Mouse (Mus musculus) embryonic facial prominence, embryonic 14.5 days (tissue): ENCODE results near the gene Them7. TPM values are rescaled to one million over a fixed set of nuclear protein-coding genes. Genes with fewer than 3 reads are reported as not detected.

ENCODE experiments used
- ATAC-seq: fragments of 200-750 bp; cut with Nextera tagmentation; 2 replicates; pipeline ENCODE4 v1.8.0; 2017; ENCODE audit warnings: low read depth, moderate number of reproducible peaks, moderate TSS enrichment
- DNase-seq: peaks from one replicate; pipeline ENCODE4 v3.0.0-alpha.2; 2015; ENCODE audit warnings: low spot score
- H3K27ac ChIP-seq: fragments of 300-500 bp; sonication (generic); replicated peaks from 2 replicates; pipeline ENCODE4 v1.5.1; 2014; ENCODE audit warnings: low read depth, mild to moderate bottlenecking, low read length, moderate library complexity
- H3K27me3 ChIP-seq: fragments of 300-500 bp; sonication (generic); replicated peaks from 2 replicates; pipeline ENCODE4 v1.6.1; 2014; ENCODE audit warnings: low read length; ENCODE audit not compliant: control insufficient read depth, insufficient read depth
- H3K36me3 ChIP-seq: fragments of 300-500 bp; sonication (generic); 2 replicates; pipeline ENCODE4 v1.6.1; 2014; ENCODE audit warnings: low read length, mixed read lengths; ENCODE audit not compliant: control insufficient read depth, insufficient read depth
- H3K4me1 ChIP-seq: fragments of 300-500 bp; sonication (generic); 2 replicates; pipeline ENCODE4 v1.6.1; 2014; ENCODE audit warnings: antibody characterized with exemption, low read length; ENCODE audit not compliant: control insufficient read depth, insufficient read depth
- H3K4me2 ChIP-seq: fragments of 300-500 bp; sonication (generic); 2 replicates; pipeline ENCODE4 v1.6.1; 2014; ENCODE audit warnings: low read depth, mild to moderate bottlenecking, low read length, moderate library complexity, mixed read lengths
- H3K4me3 ChIP-seq: fragments of 300-500 bp; sonication (generic); 2 replicates; pipeline ENCODE4 v1.5.1; 2014; ENCODE audit warnings: low read depth, mild to moderate bottlenecking, low read length
- H3K9ac ChIP-seq: fragments of 300-500 bp; sonication (generic); 2 replicates; pipeline ENCODE4 v1.6.1; 2014; ENCODE audit warnings: low read depth, mild to moderate bottlenecking, low read length, moderate library complexity, mixed read lengths
- H3K9me3 ChIP-seq: fragments of 300-500 bp; sonication (generic); 2 replicates; pipeline ENCODE4 v1.6.1; 2016; ENCODE audit warnings: low read length; ENCODE audit not compliant: control insufficient read depth
- WGBS: fragments of 180-500 bp; shearing (Covaris S2); extraction: QIAGEN DNeasy Blood & Tissue Kit; methylation state at CpG from one replicate; pipeline ENCODE4 v1.1.7; 2014; 5-methylcytosine and 5-hydroxymethylcytosine counted together
- polyA plus RNA-seq: library from polyadenylated mRNA; unstranded; fragments of >200 nt; fragmentation: Nextera tagmentation; extraction: Ambion mirVana; gene quantifications from 2 replicates; pipeline ENCODE4 v1.2.1, GENCODE M21; 2014

Gene Them7
- polyA plus RNA-seq, 1 experiment from 2014 or later = 0.35 TPM

- H3K36me3 ChIP-seq = no peaks in the 10 kb centered on the region
- ATAC-seq (no peak), DNase-seq (no peak)
- no peaks in the 10 kb centered on the region for H3K9me3 ChIP-seq
- no peak overlapping the region for H3K9ac ChIP-seq
- H3K4me3 ChIP-seq = no peak overlapping the region
- H3K27ac ChIP-seq = no peak overlapping the region
- H3K4me2 ChIP-seq = no peak overlapping the region
- H3K27me3 ChIP-seq = no peaks in the 10 kb centered on the region
- no peaks in the 10 kb centered on the region for H3K4me1 ChIP-seq
- 93% methylated on average over 11 of the region's 11 CpGs for WGBS
Measured at GRCm38 (mm10) chr2:105261335-105261734, 37.2 kb downstream of the Them7 start.

DNA sequence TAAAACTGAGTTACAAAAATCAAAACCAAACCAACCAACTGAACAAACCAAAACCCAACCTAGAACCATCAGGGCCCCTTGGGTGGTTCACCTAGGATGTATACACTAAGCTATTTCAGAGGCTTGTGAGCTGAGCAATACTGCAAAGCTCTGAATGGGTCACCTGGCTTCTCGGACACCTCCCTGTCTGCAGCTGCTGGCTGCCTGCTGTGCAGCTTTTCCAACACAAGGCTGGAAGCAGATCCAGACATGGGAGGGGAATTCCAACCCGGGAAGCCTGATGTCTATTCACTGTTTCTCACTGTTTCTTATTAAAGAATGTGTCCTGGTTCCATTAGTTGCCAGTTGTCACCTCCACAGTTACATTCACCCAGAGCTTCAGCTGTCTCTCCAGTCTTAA is 39.1 kb downstream of the Them7 start:
- Histone ChIP-seq H3K4me1 (no peaks in the 10 kb centered on the region), H3K36me3 (no peaks in the 10 kb centered on the region), H3K4me3 (no peak overlapping the region), H3K9ac (no peak overlapping the region), H3K27me3 (no peaks in the 10 kb centered on the region), H3K9me3 (no peaks in the 10 kb centered on the region), H3K27ac (no peak overlapping the region), H3K4me2 (no peak overlapping the region)
- peak; percentile 4 for DNase-seq
- 36% methylated on average over 2 of the region's 2 CpGs for WGBS
- ATAC-seq = no peak

DNA sequence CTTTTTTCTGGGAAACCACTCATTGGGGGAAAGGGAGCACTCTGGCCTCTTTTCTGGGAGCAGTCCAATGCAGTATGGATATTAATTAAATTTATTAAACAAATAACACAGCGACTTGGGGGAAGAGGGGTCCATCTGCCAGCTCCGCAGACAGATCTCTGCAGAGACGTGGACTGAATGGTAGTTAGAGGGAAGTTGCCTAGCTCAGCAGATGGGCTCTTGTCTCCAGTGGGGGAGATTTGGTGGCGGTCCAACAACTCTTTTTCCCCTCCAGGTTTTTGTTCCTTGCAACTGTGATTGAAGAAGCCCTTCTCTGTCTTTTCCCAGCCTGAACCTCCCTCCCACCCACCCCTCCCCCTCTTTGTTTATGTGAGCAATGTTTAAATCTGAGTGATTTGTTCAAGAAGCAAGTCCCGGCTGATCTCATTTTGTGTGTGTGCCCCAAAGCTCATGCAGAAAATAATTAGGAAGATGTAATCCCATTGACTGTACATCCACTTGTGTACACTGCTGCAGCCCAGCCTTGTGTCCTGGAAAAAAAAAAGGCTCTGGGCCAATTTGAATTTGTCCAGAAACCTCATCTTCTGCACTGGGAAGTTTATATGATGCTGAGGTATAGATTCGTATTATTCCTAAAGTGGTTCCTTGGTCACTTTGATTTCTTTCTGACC is 58.4 kb downstream of the Them7 start:
- no peaks in the 10 kb centered on the region for H3K9me3 ChIP-seq
- H3K4me1 ChIP-seq = no peaks in the 10 kb centered on the region; the same call in 1 of the 2 replicates
- H3K4me3 ChIP-seq = no peak overlapping the region
- WGBS = 37% methylated on average over 6 of the region's 6 CpGs
- no peaks in the 10 kb centered on the region for H3K36me3 ChIP-seq
- ATAC-seq (no peak), DNase-seq (peak; percentile 47)
- no peaks in the 10 kb centered on the region for H3K27me3 ChIP-seq
- no peak overlapping the region for H3K9ac ChIP-seq
- no peak overlapping the region for H3K27ac ChIP-seq
- H3K4me2 ChIP-seq = no peak overlapping the region

DNA sequence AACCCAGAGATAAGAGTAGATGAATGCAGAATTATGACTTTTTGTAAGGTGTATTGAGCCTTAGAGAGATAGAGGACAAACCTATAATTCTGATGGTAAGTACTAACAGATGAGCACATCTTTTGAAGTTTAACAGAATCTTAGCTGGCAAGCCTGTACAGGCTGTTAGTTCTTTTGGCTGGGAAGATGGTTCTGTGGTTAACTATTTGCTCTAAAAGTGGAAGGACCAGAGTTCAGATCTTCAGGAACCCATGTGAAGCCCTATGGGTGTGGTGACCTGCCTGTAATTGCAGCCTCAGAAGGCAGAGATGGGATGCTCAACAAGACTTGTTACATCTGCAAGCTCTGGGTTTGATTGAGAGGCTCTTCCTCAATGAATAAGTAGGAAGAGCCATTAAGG is 59.7 kb downstream of the Them7 start:
- no peak for DNase-seq
- no peak overlapping the region for H3K4me2 ChIP-seq

GRCm38 (mm10) chr2:105284855-105285254 is 60.7 kb downstream of the Them7 start:
- H3K9me3 ChIP-seq = no peaks in the 10 kb centered on the region
- WGBS = 69% methylated on average over 4 of the region's 4 CpGs

More for the DNA sequence above, 59.7 kb downstream of the Them7 start:
- Histone ChIP-seq H3K4me1 (no peaks in the 10 kb centered on the region; the same call in 1 of the 2 replicates), H3K9ac (no peak overlapping the region), H3K4me3 (no peak overlapping the region), H3K9me3 (no peaks in the 10 kb centered on the region), H3K36me3 (no peaks in the 10 kb centered on the region), H3K27me3 (no peaks in the 10 kb centered on the region), H3K27ac (no peak overlapping the region)
- no peak for ATAC-seq

DNA sequence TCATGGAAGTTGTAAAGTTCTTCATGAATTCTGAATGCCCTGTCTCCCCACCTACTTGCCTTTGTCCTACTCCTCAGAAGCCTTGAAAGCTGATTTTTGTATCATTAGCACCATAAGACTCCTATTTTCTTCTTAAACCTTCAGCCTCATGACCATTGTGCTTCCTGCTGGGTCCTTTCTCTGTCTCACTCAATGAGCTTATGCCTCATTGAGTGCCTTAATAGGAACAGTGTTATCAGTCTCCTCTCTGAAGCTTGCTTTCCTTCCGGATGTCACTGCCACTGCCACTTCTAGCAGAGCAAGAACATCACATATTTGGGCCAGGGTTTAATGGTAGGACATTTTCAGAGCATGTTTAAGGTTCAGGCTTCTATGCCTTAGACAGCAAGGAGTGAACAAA is 71.7 kb downstream of the Them7 start:
- H3K4me1 ChIP-seq = no peaks in the 10 kb centered on the region
- DNase-seq (no peak), ATAC-seq (no peak)
- H3K4me2 ChIP-seq = no peak overlapping the region
- WGBS = 59% methylated on average over 1 of the region's 1 CpGs
- no peaks in the 10 kb centered on the region for H3K36me3 ChIP-seq
- H3K27ac ChIP-seq = no peak overlapping the region
- H3K27me3 ChIP-seq = no peaks in the 10 kb centered on the region
- no peak overlapping the region for H3K4me3 ChIP-seq
- H3K9ac ChIP-seq = no peak overlapping the region
- no peaks in the 10 kb centered on the region for H3K9me3 ChIP-seq

More at GRCm38 (mm10) chr2:105284855-105285254, 60.7 kb downstream of the Them7 start:
- H3K36me3 ChIP-seq = no peaks in the 10 kb centered on the region
- H3K4me1 ChIP-seq = no peaks in the 10 kb centered on the region; the same call in 1 of the 2 replicates
- H3K27ac ChIP-seq = no peak overlapping the region
- H3K9ac ChIP-seq = no peak overlapping the region
- H3K27me3 ChIP-seq = no peaks in the 10 kb centered on the region
- H3K4me3 ChIP-seq = no peak overlapping the region
- H3K4me2 ChIP-seq = no peak overlapping the region
- DNase-seq (no peak), ATAC-seq (no peak)

DNA sequence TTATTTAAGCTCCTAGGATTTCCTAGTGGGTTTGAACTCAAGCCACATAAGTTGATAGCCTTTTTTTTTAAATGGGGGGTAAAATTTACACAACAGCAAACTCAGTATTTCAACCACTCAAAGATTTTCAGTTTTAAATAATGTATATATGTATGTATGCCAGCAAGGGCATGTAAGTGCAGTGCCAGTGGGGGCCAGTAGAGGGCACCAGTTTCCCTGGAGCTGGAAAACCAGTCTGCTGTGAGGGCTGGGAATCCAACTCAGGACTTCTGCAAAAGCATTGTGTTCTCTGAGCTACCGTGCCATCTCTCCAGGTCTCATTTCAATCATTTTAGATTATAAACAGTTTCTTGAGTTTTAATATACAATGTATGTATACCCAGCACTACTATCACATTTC is 74.8 kb downstream of the Them7 start:
- ATAC-seq (no peak), DNase-seq (no peak)
- WGBS = 96% methylated on average over 1 of the region's 1 CpGs
- Histone ChIP-seq H3K9ac (no peak overlapping the region), H3K4me1 (no peaks in the 10 kb centered on the region; the same call in 1 of the 2 replicates), H3K36me3 (no peaks in the 10 kb centered on the region), H3K4me2 (no peak overlapping the region), H3K27me3 (no peaks in the 10 kb centered on the region), H3K9me3 (no peaks in the 10 kb centered on the region), H3K27ac (no peak overlapping the region), H3K4me3 (no peak overlapping the region)

DNA sequence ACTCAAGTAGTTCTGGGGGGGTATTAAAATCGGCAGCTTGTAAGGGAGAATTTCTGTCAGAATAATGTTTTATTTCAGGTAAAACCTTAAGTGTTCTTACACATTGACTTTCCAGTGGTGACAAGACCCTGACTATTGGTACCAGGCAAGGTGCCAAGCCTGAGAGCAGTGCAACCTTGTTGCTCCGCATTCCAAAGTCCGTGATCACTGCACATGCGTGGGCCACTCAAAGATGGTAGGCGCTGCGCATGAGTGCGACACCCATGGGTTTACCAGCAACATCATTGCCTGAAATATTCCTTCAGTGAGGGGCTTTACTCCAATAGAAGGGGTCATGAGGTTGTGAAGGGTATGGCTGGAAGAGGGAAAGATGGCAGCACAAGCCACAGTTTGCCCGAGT is 77.0 kb downstream of the Them7 start:
- Histone ChIP-seq H3K4me3 (no peak overlapping the region), H3K27ac (no peak overlapping the region), H3K9me3 (no peaks in the 10 kb centered on the region), H3K4me2 (no peak overlapping the region), H3K9ac (no peak overlapping the region), H3K36me3 (no peaks in the 10 kb centered on the region), H3K27me3 (no peaks in the 10 kb centered on the region), H3K4me1 (no peaks in the 10 kb centered on the region; the same call in 1 of the 2 replicates)
- WGBS = 75% methylated on average over 8 of the region's 8 CpGs
- no peak for ATAC-seq
- DNase-seq = no peak

DNA sequence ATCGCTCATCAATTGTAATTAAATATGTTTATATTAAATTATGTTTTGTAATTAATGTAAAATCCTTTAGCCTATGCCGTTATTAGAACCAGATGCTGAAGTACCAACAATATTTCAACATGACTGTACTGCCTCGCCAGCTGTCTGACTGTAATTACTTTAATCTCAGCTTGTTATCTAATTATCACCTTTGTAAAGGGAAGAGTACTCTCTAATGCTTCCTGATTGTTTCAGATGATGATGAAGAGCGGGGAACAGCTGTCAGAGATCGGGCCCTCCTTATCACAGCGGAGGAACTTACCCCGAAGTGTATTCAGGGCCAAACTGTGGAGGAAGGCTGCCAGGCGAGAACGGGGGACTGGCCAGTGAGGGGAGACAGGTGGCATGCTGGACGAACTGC is 77.4 kb downstream of the Them7 start:
- ATAC-seq = 0 out of 2 replicates have a peak, but pooled peaks have one; percentile 12

More for the DNA sequence above, 77.4 kb downstream of the Them7 start:
- no peak for DNase-seq
- Histone ChIP-seq H3K4me1 (no peaks in the 10 kb centered on the region; the same call in 1 of the 2 replicates), H3K36me3 (no peaks in the 10 kb centered on the region), H3K9me3 (no peaks in the 10 kb centered on the region), H3K4me2 (no peak overlapping the region), H3K4me3 (no peak overlapping the region), H3K9ac (no peak overlapping the region), H3K27me3 (0 out of 2 replicates have a peak, but pooled peaks cover 3% of the 10 kb centered on the region), H3K27ac (no peak overlapping the region)
- WGBS = 29% methylated on average over 10 of the region's 10 CpGs
